Mouse (Mus musculus): Measurements from ENCODE around the gene Kpna4.

DNA sequence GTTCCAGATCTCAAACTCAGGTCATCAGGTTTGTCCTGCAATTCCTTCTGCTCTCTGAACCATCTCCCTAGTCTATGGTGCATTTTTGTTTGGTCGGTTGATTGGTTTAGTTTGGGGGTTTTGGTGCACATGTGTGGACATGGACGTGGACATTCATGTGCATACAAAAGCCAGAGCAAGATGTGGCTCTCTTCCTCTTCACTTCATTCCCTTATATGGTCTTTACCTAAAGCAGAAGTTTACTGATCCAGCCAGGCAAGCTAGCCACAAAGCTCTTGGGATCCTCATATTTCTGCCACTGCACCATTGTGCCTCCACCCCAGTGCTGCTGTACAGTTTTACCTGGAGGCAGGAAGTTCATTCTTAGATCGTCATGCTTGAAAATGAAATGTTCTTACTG lies 109.7 kb downstream of the Kpna4 start:
- TF ChIP-seq POLR2A (IDR thresholded peaks at IDR 0.05; ENCODE audit: borderline replicate concordance, extremely low read depth, low read depth, low read length): no peak
- TF ChIP-seq CTCF (IDR thresholded peaks at IDR 0.05; ENCODE audit: insufficient read depth, low read length): no peak

All from lung, adult 2 months (tissue).